Mouse (Mus musculus): Measurements from ENCODE around the gene Pltp. TPM values are rescaled to one million over a fixed set of nuclear protein-coding genes. Genes with fewer than 3 reads are reported as not detected.
A peak's percentile ranks its signal among the peaks of the same experiment; 100 is the strongest.

Pltp gene
- total and polyA plus RNA-seq, 3 experiments, result 0.85 to 5.5 (median 0.94) TPM

DNA sequence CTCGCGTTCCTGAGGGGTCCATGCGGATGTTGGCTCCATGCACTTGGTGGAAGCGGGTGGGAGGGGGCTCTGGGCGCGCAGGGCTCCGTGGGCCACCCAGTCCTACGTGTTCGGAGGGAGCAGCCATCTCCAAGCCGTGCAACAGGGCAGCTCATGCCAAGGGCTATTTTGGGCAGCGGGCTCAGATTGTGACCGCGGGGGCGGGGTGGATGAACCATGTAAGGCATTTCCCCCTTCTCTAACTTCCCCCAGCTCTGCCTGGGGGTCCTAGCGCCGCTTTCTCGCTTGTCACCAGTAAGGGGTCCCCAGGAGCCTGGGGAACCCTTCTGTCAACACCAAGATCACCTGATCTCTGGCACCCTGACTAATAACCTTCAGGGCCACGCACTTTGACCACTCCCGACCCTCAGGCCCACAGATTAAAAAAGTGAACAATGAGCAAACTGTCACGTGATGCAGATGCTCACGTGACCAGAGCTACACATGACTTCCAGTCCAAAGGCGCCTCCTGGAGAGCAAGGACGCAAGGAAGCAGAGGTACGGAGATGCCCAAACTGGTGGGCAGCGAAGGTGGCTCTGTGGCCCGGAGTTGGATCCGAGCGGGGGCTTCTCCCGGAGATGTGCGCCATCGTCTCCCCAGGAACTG, 24.1 kb downstream of the Pltp start, which contains the start of gene Neurl2 (continued):
- peak; percentile 85 for TF ChIP-seq MEF2A (IDR thresholded peaks at IDR 0.05; ENCODE audit: borderline replicate concordance, low read depth, low read length)
- peak; percentile 100 for TF ChIP-seq USF2 (conservative IDR thresholded peaks at IDR 0.05; ENCODE audit: low read depth, low read length)
- TF ChIP-seq GABPA (IDR thresholded peaks at IDR 0.05; ENCODE audit: insufficient replicate concordance, low read depth, low read length), result no peak
- no peak for TF ChIP-seq PAX5 (IDR thresholded peaks at IDR 0.05; ENCODE audit: low read length)
- no peak for TF ChIP-seq ZC3H11A (IDR thresholded peaks at IDR 0.05; ENCODE audit: low read depth, low read length)
- peak; percentile 55; the same call in 1 of the 2 replicates for TF ChIP-seq MXI1 (IDR thresholded peaks at IDR 0.05; ENCODE audit: low read depth, low read length)
- TF ChIP-seq JUND (conservative IDR thresholded peaks at IDR 0.05; ENCODE audit: low read depth, low read length), result no peak
- no peak for TF ChIP-seq RAD21 (IDR thresholded peaks at IDR 0.05; ENCODE audit: low read depth, low read length)
- peak; percentile 57 for TF ChIP-seq POLR2A (IDR thresholded peaks at IDR 0.05; ENCODE audit: low read depth, low read length)
- no peak for TF ChIP-seq KAT2A (IDR thresholded peaks at IDR 0.05; ENCODE audit: insufficient replicate concordance, low read length)
- 0 out of 2 replicates have a peak, but pooled peaks have one; percentile 13 for TF ChIP-seq NELFE (IDR thresholded peaks at IDR 0.05; ENCODE audit: low read depth, low read length)
- TF ChIP-seq MAZ (IDR thresholded peaks at IDR 0.05; ENCODE audit: low read depth, low read length), result no peak
- peak; percentile 92 for TF ChIP-seq MAX (IDR thresholded peaks at IDR 0.05; ENCODE audit: low read length)
- no peak; the same call in 1 of the 2 replicates for TF ChIP-seq TCF12 (IDR thresholded peaks at IDR 0.05; ENCODE audit: low read depth, low read length)

DNA sequence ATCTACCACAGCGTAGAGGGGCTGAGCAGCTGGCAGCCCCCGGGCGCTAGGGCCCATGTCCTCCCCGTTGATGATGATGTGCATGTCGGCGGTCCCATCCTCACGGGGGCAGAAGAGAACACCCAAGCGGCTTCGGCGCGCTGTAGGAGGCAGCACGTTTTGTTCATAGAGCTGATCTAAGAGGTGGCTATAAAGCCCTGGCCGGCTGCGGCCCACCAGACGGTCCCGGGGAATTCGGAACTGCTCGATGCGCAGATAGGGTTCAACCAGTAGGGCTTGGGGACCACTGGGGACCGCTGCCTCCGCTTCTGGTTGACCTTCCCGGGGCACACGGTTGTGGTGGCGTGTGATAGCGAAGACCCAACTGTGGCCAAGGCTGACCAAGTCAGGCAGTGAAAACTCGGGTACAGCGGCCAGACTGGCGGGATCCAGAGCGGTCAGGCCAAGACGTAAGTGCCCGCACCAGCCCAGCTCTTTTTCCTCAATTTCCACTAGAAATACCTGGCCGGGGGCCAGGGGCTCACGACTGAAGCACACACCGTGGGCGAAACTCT, 24.7 kb downstream of the Pltp start, which contains the start of gene Ctsa:
TSS of gene Ctsa (plus strand) at position 126 of the 554 bp plus-strand sequence.
- H3K27me3 ChIP-seq (replicated peaks), result peaks cover 1% of the 10 kb centered on the region
- peaks cover 12 to 44% of the 10 kb centered on the region in 2 experiments for H3K4me1 ChIP-seq (ENCODE audit: control insufficient read depth in 1 of 2, insufficient read depth in 2 of 2)
- dilution Hi-C loops (cut with MboI; ENCODE audit: extremely low pct_ligation_motif_present, extremely low pct_unique_long_range_greater_than_20kb, low sequenced_read_pairs) (no loop called here), in situ Hi-C loops (cut with MboI; ENCODE audit: low pct_ligation_motif_present, low pct_unique_long_range_greater_than_20kb, low sequenced_read_pairs) (loop anchor here (5.0 kb wide), 1 partner anchor 44 kb away; the partner anchor contains the start of gene Pcif1)
- H3K9me3 ChIP-seq (replicated peaks; ENCODE audit: low read length), result no peaks in the 10 kb centered on the region
- peak within 1 kb of the TSS; percentile 53 for H3K4me2 ChIP-seq (ENCODE audit: insufficient read depth, low read depth, poor library complexity, severe bottlenecking)
- peak; percentile 59 for DNase-seq (ENCODE audit: extremely low read depth)
- peaks cover 15 to 31% of the 10 kb centered on the region in 2 experiments for H3K36me3 ChIP-seq (replicated peaks in 1 of 2; ENCODE audit: control insufficient read depth in 1 of 2, insufficient read depth in 1 of 2, low read length in 1 of 2)
- no peaks in the 10 kb centered on the region for H3K79me2 ChIP-seq (replicated peaks; ENCODE audit: control insufficient read depth, extremely low read depth, insufficient read depth, poor library complexity, severe bottlenecking)
- H3K27ac ChIP-seq (ENCODE audit: insufficient read depth, low read depth), result peak within 1 kb of the TSS; percentile 26; the same call in 1 of the 2 replicates
- H3K4me3 ChIP-seq (replicated peaks in 1 of 3; ENCODE audit: low read depth in 2 of 3, low read length in 2 of 3, poor library complexity in 1 of 3), result peak within 1 kb of the TSS; percentile 58 to 70 (median 66)
- H3K9ac ChIP-seq (ENCODE audit: insufficient read depth, low read depth), result peak within 1 kb of the TSS; percentile 74
- no peak for TF ChIP-seq MEF2A (IDR thresholded peaks at IDR 0.05; ENCODE audit: borderline replicate concordance, low read depth, low read length)
- TF ChIP-seq ETS1 (conservative IDR thresholded peaks at IDR 0.05; ENCODE audit: low read depth, low read length), result no peak
- TF ChIP-seq ZNF384 (IDR thresholded peaks at IDR 0.05; ENCODE audit: low read depth, low read length), result no peak
- peak; percentile 54 for TF ChIP-seq POLR2A (IDR thresholded peaks at IDR 0.05; ENCODE audit: low read depth, low read length)
- peak; percentile 32 for TF ChIP-seq RAD21 (IDR thresholded peaks at IDR 0.05; ENCODE audit: low read depth, low read length)
- no peak for TF ChIP-seq POLR2AphosphoS2 (IDR thresholded peaks at IDR 0.05; ENCODE audit: low read depth, low read length)
- 0 out of 2 replicates have a peak, but pooled peaks have one; percentile 32 for TF ChIP-seq TBP (conservative IDR thresholded peaks at IDR 0.05; ENCODE audit: low read depth, low read length)
- TF ChIP-seq USF1 (IDR thresholded peaks at IDR 0.05; ENCODE audit: low read depth, low read length), result no peak
- no peak for TF ChIP-seq MAFK (IDR thresholded peaks at IDR 0.05; ENCODE audit: insufficient replicate concordance, low read length)
- TF ChIP-seq PAX5 (IDR thresholded peaks at IDR 0.05; ENCODE audit: low read length), result no peak
- 0 out of 2 replicates have a peak, but pooled peaks have one; percentile 14 for TF ChIP-seq MAZ (IDR thresholded peaks at IDR 0.05; ENCODE audit: low read depth, low read length)
- peak; percentile 34; the same call in 1 of the 2 replicates for TF ChIP-seq SIN3A (IDR thresholded peaks at IDR 0.05; ENCODE audit: low read length)
- TF ChIP-seq GABPA (IDR thresholded peaks at IDR 0.05; ENCODE audit: insufficient replicate concordance, low read depth, low read length), result no peak
- TF ChIP-seq CHD2 (IDR thresholded peaks at IDR 0.05; ENCODE audit: low read length), result no peak
- peak in 1 of 2 experiments; percentile 73; a peak in 2 of 4 replicates for TF ChIP-seq CTCF (conservative IDR thresholded peaks at IDR 0.05 in 1 of 2, IDR thresholded peaks at IDR 0.05 in 1 of 2; ENCODE audit: low read depth in 2 of 2, low read length in 2 of 2)
- no peak for TF ChIP-seq ZKSCAN1 (IDR thresholded peaks at IDR 0.05; ENCODE audit: borderline replicate concordance, low read depth, low read length)
- TF ChIP-seq ZC3H11A (IDR thresholded peaks at IDR 0.05; ENCODE audit: low read depth, low read length), result no peak
- peak; percentile 80 for TF ChIP-seq BHLHE40 (IDR thresholded peaks at IDR 0.05; ENCODE audit: low read depth, low read length)
- TF ChIP-seq KAT2A (IDR thresholded peaks at IDR 0.05; ENCODE audit: insufficient replicate concordance, low read length), result no peak
- TF ChIP-seq MXI1 (IDR thresholded peaks at IDR 0.05; ENCODE audit: low read depth, low read length), result peak; percentile 73; the same call in 1 of the 2 replicates
- TF ChIP-seq CHD1 (IDR thresholded peaks at IDR 0.05; ENCODE audit: low read depth, low read length), result peak; percentile 84; the same call in 1 of the 2 replicates
- no peak for TF ChIP-seq ZMIZ1 (IDR thresholded peaks at IDR 0.05; ENCODE audit: low read depth, low read length)
- TF ChIP-seq NELFE (IDR thresholded peaks at IDR 0.05; ENCODE audit: low read depth, low read length), result peak; percentile 30; the same call in 1 of the 2 replicates
- TF ChIP-seq UBTF (IDR thresholded peaks at IDR 0.05; ENCODE audit: low read depth, low read length), result peak; percentile 60; the same call in 1 of the 2 replicates
- 0 out of 2 replicates have a peak, but pooled peaks have one; percentile 31 for TF ChIP-seq HCFC1 (IDR thresholded peaks at IDR 0.05; ENCODE audit: low read depth, low read length)
- TF ChIP-seq JUN (IDR thresholded peaks at IDR 0.05; ENCODE audit: insufficient read depth, low read depth, low read length), result no peak
- TF ChIP-seq EP300 (IDR thresholded peaks at IDR 0.05; ENCODE audit: low read length), result no peak
- TF ChIP-seq ELF1 (IDR thresholded peaks at IDR 0.05; ENCODE audit: low read depth, low read length), result no peak
